Mouse (Mus musculus) retina, postnatal 7 days (tissue): ENCODE measurements around the gene Dnajc5g.

ENCODE experiments used
- DNase-seq: peaks from one replicate; pipeline ENCODE4 v3.0.0-alpha.2; 2012; ENCODE audit warnings: low read depth, low spot score

Dnajc5g gene

GRCm38 (mm10) chr5:31108000-31108490 lies 2.0 kb downstream of the Dnajc5g start, which contains the start of gene Slc30a3:
Gene Slc30a3, minus strand, starts transcription at chr5:31108237.
- DNase-seq = no peak

GRCm38 (mm10) chr5:31110781-31111180 lies 4.7 kb downstream of the Dnajc5g start:
- DNase-seq = no peak

- DNase-seq = no peak
These were observed 10.3 kb downstream of the Dnajc5g start, which contains the start of gene Trim54 for GRCm38 (mm10) chr5:31116354-31116753. Gene Trim54, plus strand, starts transcription at chr5:31116712.

- no peak for DNase-seq
These were observed 10.8 kb downstream of the Dnajc5g start for GRCm38 (mm10) chr5:31116912-31117311.

GRCm38 (mm10) chr5:31121111-31121510 lies 15.0 kb downstream of the Dnajc5g start:
- no peak for DNase-seq

GRCm38 (mm10) chr5:31123481-31123880 lies 17.4 kb downstream of the Dnajc5g start:
- no peak for DNase-seq

- no peak for DNase-seq
These were observed 20.0 kb downstream of the Dnajc5g start for GRCm38 (mm10) chr5:31126050-31126449.

- no peak for DNase-seq
These were observed 30.8 kb downstream of the Dnajc5g start for GRCm38 (mm10) chr5:31136730-31137424.

GRCm38 (mm10) chr5:31137658-31138057 lies 31.6 kb downstream of the Dnajc5g start:
- DNase-seq = no peak

GRCm38 (mm10) chr5:31138241-31138967 lies 32.3 kb downstream of the Dnajc5g start, which contains the start of gene Ucn:
Gene Ucn, minus strand, starts transcription at chr5:31138829.
- no peak for DNase-seq

GRCm38 (mm10) chr5:31138968-31139425 lies 32.9 kb downstream of the Dnajc5g start:
- no peak for DNase-seq

- no peak for DNase-seq
These were observed 43.7 kb downstream of the Dnajc5g start for GRCm38 (mm10) chr5:31149781-31150180.

- no peak for DNase-seq
These were observed 45.7 kb downstream of the Dnajc5g start for GRCm38 (mm10) chr5:31151746-31152145.

- DNase-seq = no peak
These were observed 47.5 kb downstream of the Dnajc5g start for GRCm38 (mm10) chr5:31153516-31154151.

- peak; percentile 53 for DNase-seq
These were observed 48.1 kb downstream of the Dnajc5g start, which contains the start of gene Mpv17 for GRCm38 (mm10) chr5:31154152-31154553. Gene Mpv17, minus strand, starts transcription at chr5:31154251.
